8 mouse cellular contexts compared by ENCODE assay signal in genomic region chr16:34095548-34096141, GRCm38 (mm10).
DNase-seq lines count a peak whose midpoint lies in the region; ATAC-seq and TF ChIP-seq lines count a peak whose summit lies in the region.

No protein-coding gene starts in this region.

- peak overlapping the region; percentile 67 for H3K27ac ChIP-seq in intestine, embryonic 15.5 days
- H3K27ac ChIP-seq in liver, embryonic 16.5 days (ENCODE audit: low read length), result peak overlapping the region; percentile 21; the same call in 1 of the 2 replicates
- H3K27ac ChIP-seq in stomach, postnatal 0 days (replicated peaks), result peak overlapping the region; percentile 89

- peak; percentile 16 for DNase-seq in T-cell, adult 2 months (ENCODE audit: low spot score)
- DNase-seq in embryo, embryonic 10 days (ENCODE audit: low spot score), result peak; percentile 82
- DNase-seq in neural tube, embryonic 10.5 days (ENCODE audit: extremely low spot score, low spot score), result peak; percentile 66
- DNase-seq in stomach, postnatal 0 days (ENCODE audit: low spot score), result peak; percentile 91
- DNase-seq in cerebellum, adult 9-10 months, result no peak

- ATAC-seq in granulocyte monocyte progenitor cell, adult 5-6 weeks (replicated peaks; ENCODE audit: poor library complexity, severe bottlenecking), result peak; percentile 92
- peak; percentile 94 for ATAC-seq in intestine, embryonic 15.5 days
- peak; percentile 90 for ATAC-seq in liver, embryonic 16.5 days (ENCODE audit: low read depth)
- peak; percentile 92 for ATAC-seq in stomach, postnatal 0 days (ENCODE audit: low FRiP score, low TSS enrichment)

- H3K4me2 ChIP-seq in intestine, embryonic 15.5 days (replicated peaks), result peak overlapping the region; percentile 88
- H3K4me2 ChIP-seq in liver, embryonic 16.5 days (ENCODE audit: low read depth, low read length), result peak overlapping the region; percentile 58
- H3K4me2 ChIP-seq in stomach, postnatal 0 days (replicated peaks; ENCODE audit: low read depth), result peak overlapping the region; percentile 82

- H3K9me3 ChIP-seq in intestine, embryonic 15.5 days, result no peaks in the 10 kb centered on the region
- no peaks in the 10 kb centered on the region for H3K9me3 ChIP-seq in liver, embryonic 16.5 days (replicated peaks; ENCODE audit: control insufficient read depth, low read length)
- H3K9me3 ChIP-seq in stomach, postnatal 0 days (ENCODE audit: control insufficient read depth, low read length), result no peaks in the 10 kb centered on the region

- H3K4me3 ChIP-seq in intestine, embryonic 15.5 days (replicated peaks), result peak overlapping the region; percentile 69
- H3K4me3 ChIP-seq in liver, embryonic 16.5 days (ENCODE audit: low read depth, low read length), result peak overlapping the region; percentile 64
- peak overlapping the region; percentile 55 for H3K4me3 ChIP-seq in stomach, postnatal 0 days (ENCODE audit: low read depth, low read length)

- peak overlapping the region; percentile 70 for H3K9ac ChIP-seq in intestine, embryonic 15.5 days
- H3K9ac ChIP-seq in liver, embryonic 16.5 days (ENCODE audit: low read depth, low read length), result peak overlapping the region; percentile 60
- peak overlapping the region; percentile 74 for H3K9ac ChIP-seq in stomach, postnatal 0 days (ENCODE audit: low read length)

- WGBS in intestine, embryonic 15.5 days, result under 1% methylated on average over 34 of the region's 34 CpGs
- under 1% methylated on average over 33 of the region's 34 CpGs for WGBS in liver, embryonic 16.5 days (ENCODE audit: insufficient replicate concordance)
- under 1% methylated on average over 34 of the region's 34 CpGs for WGBS in stomach, postnatal 0 days

- no peak for TF ChIP-seq CTCF in stomach, postnatal 0 days (IDR thresholded peaks at IDR 0.05; ENCODE audit: low read depth)

- no peaks in the 10 kb centered on the region for H3K36me3 ChIP-seq in intestine, embryonic 15.5 days
- no peaks in the 10 kb centered on the region for H3K36me3 ChIP-seq in liver, embryonic 16.5 days (ENCODE audit: control insufficient read depth, insufficient read depth)
- H3K36me3 ChIP-seq in stomach, postnatal 0 days (ENCODE audit: control insufficient read depth, insufficient read depth, low read length), result no peaks in the 10 kb centered on the region

- no peak for TF ChIP-seq EP300 in stomach, postnatal 0 days (optimal IDR thresholded peaks at IDR 0.05)

- H3K4me1 ChIP-seq in intestine, embryonic 15.5 days (replicated peaks), result peaks cover 17% of the 10 kb centered on the region
- peaks cover 3% of the 10 kb centered on the region; the same call in 1 of the 2 replicates for H3K4me1 ChIP-seq in liver, embryonic 16.5 days (ENCODE audit: control insufficient read depth, low read depth, low read length)
- no peaks in the 10 kb centered on the region for H3K4me1 ChIP-seq in stomach, postnatal 0 days (replicated peaks; ENCODE audit: control insufficient read depth, insufficient read depth)

- H3K27me3 ChIP-seq in intestine, embryonic 15.5 days (replicated peaks), result no peaks in the 10 kb centered on the region
- H3K27me3 ChIP-seq in liver, embryonic 16.5 days (ENCODE audit: control insufficient read depth, insufficient read depth, low read depth, low read length), result peaks cover 35% of the 10 kb centered on the region
- no peaks in the 10 kb centered on the region for H3K27me3 ChIP-seq in stomach, postnatal 0 days (ENCODE audit: control insufficient read depth, insufficient read depth, low read length)

Comparison
In these comparisons a context has a peak if more than half of its experiments do, and no peak if none do; other contexts are left out.
1. H3K27ac ChIP-seq: peak in every context shown above with its lines; median percentile 89 in stomach, postnatal 0 days; 67 in intestine, embryonic 15.5 days; 21 in liver, embryonic 16.5 days.